Mouse (Mus musculus) small intestine, adult 2 months (tissue): ENCODE measurements at regions not wholly inside any gene's neighbourhood (a gene's known extent, or its start where the extent isn't known, plus 50 kb on each side); places are given as distances from the start of the nearest gene placed in this dataset.

Source experiments
- CTCF ChIP-seq: fragments of 200-500 bp; IDR thresholded peaks from 2 replicates; pipeline ENCODE4 v1.5.1; 2012; ENCODE audit warnings: low read depth, mild to moderate bottlenecking, control low read depth, inconsistent platforms, low read length, moderate library complexity, mixed read lengths; ENCODE audit not compliant: insufficient replicate concordance, insufficient read length; ENCODE audit errors: extremely low read depth
- POLR2A ChIP-seq: fragments of 200-500 bp; IDR thresholded peaks from 2 replicates; pipeline ENCODE4 v1.6.1; 2012; ENCODE audit warnings: low read depth, mild to moderate bottlenecking, control low read depth, inconsistent platforms, low read length, moderate library complexity

GRCm38 (mm10) chr17:82949794-82950193 lies 265.3 kb upstream of the Pkdcc start:
- TF ChIP-seq CTCF (no peak), POLR2A (no peak)
